Mouse (Mus musculus): ENCODE results near the gene Nrxn1.

DNA sequence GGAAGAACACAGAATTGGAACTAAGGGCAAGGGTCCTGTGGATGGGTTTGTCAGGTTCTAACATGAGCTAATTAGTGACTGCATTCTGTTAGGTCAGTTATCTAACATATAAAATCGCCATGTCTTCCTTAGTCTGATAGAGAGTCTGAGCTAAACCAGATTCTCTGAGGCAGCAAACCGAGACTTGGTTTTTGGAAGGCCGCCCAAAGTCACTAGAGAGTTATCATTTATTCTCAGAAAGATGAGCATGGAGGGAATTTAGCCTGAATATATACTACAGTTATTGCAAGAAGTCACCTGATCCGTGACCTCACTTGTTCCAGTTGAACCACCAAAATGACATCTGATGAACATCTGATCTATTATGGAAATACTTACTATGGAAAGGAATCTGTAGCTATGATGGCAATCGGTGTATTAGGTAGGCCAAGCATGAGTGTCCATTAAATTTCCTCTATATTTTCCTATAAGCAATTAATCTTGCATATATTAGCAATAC lies 397.7 kb downstream of the Nrxn1 start:
- TF ChIP-seq CTCF (conservative IDR thresholded peaks at IDR 0.05 in 1 of 2, IDR thresholded peaks at IDR 0.05 in 1 of 2; ENCODE audit: low read depth in 2 of 2, low read length in 2 of 2) (no peak), HCFC1 (IDR thresholded peaks at IDR 0.05; ENCODE audit: low read depth, low read length) (no peak), USF1 (IDR thresholded peaks at IDR 0.05; ENCODE audit: low read depth, low read length) (no peak), JUND (conservative IDR thresholded peaks at IDR 0.05; ENCODE audit: low read depth, low read length) (no peak), TBP (conservative IDR thresholded peaks at IDR 0.05; ENCODE audit: low read depth, low read length) (no peak), MAFK (IDR thresholded peaks at IDR 0.05; ENCODE audit: insufficient replicate concordance, low read length) (no peak), NRF1 (IDR thresholded peaks at IDR 0.05; ENCODE audit: low read depth, low read length) (no peak), POLR2A (IDR thresholded peaks at IDR 0.05; ENCODE audit: low read depth, low read length) (no peak)
